Mouse (Mus musculus) bone marrow macrophage, adult 2 months (primary cell): Measurements from ENCODE around the gene Ssh2.

Experiments
- CTCF ChIP-seq: IDR thresholded peaks from 2 replicates; pipeline ENCODE4 v1.5.1; 2012; ENCODE audit warnings: low read depth, mild to moderate bottlenecking, low read length, moderate library complexity
- POLR2A ChIP-seq: IDR thresholded peaks from 2 replicates; pipeline ENCODE4 v1.6.1; 2012; ENCODE audit warnings: mild to moderate bottlenecking, low read depth, low read length, borderline replicate concordance

- TF ChIP-seq CTCF (peak; percentile 49), POLR2A (no peak)
Measured at GRCm38 (mm10) chr11:77497341-77497756, 281.3 kb downstream of the Ssh2 start.
